Mouse (Mus musculus) adrenal gland, adult 2 months (tissue): ENCODE data around the gene Saa4. TPM values are rescaled to one million over a fixed set of nuclear protein-coding genes. Genes with fewer than 3 reads are reported as not detected.
A peak's percentile ranks its signal among the peaks of the same experiment; 100 is the strongest.
"Not testable (repeated sequence)": the region's sequence is repeated elsewhere in the genome, so short reads cannot be mapped to it uniquely, and the experiment has no call there.

Experiments used
- DNase-seq: peaks from one replicate; pipeline ENCODE4 v3.0.0; 2021
- long read RNA-seq: library from polyadenylated mRNA; stranded (forward); transcript quantifications from one replicate; pipeline ENCODE4 v2.0.0, GENCODE M21; 2021
- polyA plus RNA-seq: library from polyadenylated mRNA; depleted of rRNA; stranded (reverse); fragments of >200 nt; gene quantifications from 2 replicates; pipeline ENCODE4 v1.2.3, GENCODE M21; 2012; rRNA removed
- total RNA-seq, 2 experiments: library from RNA; stranded (reverse); gene quantifications; 2 replicates each; pipeline ENCODE4 v1.2.3; 2021

Saa4 gene
- total RNA-seq (under 1 TPM in 1 of 2 experiments, not detected in 1; 0.43 TPM), polyA plus RNA-seq (not detected in 2 replicates)
- long read RNA-seq = 0 reads

DNA sequence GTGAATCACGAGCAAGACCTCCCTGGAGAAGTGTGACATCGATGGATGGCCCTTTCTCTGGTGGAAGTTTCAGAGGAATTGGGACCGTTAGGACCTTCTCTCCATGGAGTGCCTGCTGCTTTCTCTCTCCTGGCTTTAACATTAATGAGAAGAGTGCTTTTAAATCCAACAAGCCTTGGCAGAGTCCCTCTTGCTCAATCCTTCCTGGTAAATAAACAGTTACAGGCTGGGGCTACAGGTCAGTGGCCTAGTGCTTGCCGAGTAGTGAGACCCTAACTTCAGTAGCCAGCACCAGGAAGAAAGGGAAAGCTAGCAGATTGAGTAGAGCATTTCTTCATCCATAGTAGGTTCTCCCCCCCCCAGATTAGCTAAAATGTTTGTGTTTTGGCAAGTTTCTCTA, at the start of gene Saa4:
Gene Saa4, minus strand, starts transcription at position 146 of the 400 bp plus-strand sequence.
- DNase-seq = no peak

DNA sequence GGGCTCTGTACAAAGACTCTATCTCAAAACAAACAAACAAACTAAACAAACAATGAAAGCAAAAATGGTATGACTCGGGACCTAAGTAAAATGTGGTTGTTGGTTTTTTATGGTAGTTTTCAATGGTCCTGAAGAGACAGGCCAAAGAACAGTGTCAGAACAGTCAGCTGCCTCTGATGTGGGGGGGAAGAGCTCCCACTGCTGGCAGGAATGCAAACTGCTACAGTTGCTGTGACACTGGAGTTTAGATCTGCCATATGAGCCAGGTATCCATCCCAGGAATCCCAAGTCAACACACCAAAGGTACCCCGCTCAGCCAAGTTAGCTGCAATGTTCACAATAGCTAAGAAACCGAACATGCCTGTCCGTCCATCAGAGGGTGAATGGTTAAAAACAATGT, 38.3 kb upstream of the Saa4 start:
- DNase-seq = peak; percentile 45

DNA sequence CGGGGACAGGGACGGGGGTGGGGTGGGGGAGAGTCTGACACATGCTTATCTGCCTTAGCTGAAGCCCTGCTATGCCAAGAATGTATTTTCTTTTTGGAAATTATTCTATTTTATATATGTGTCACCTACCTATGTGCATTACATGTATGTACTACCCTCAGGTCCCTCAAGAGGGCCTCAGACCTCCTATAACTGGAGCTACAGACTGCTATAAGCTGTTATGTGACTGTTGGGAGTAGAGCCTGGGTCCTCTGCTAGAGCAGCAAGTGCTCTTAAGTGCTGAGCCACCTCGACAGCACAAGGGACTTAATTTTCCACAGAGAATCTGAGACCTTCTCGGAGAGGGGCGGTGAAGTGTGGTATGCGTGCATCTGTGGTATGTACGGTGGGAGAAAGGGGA, 36.0 kb upstream of the Saa4 start:
- no peak for DNase-seq

DNA sequence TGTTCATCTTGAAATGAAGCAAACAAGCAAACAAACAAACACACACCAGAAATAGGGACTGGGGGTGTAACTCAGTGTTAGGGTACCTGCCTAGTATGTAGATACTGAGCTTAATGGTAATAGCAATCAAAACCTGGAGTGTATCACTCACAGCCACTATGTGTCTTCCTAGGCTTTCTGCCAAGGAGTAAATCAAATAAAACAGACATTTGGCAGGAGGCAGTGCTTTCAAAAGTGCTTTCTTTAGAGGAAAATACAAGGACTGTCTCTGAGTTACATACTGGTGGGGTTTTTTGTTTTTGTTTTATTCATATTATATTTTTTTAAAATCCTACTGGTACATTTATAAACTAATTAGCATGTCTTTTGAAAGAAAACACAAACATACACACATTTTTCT, 35.0 kb upstream of the Saa4 start:
- no peak for DNase-seq

DNA sequence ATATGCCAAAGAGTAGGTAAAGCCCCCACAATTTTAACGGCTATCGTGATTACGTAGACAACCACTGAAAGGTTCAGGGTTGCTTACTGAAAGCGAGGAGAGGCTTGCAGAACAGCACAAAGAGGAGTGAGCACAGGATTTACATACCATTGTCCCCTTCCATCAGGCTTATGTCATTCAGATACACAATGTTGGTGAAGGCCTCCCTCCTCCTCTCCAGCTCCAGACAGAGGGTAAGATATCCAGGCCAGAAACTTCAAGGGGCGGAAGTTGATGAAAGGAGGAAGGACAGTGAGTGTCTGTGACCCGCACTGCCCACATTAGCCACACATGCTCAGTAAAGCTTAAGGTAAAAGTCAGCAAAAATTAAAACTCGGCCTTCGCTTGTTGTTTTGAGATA, 32.3 kb upstream of the Saa4 start:
- no peak for DNase-seq

DNA sequence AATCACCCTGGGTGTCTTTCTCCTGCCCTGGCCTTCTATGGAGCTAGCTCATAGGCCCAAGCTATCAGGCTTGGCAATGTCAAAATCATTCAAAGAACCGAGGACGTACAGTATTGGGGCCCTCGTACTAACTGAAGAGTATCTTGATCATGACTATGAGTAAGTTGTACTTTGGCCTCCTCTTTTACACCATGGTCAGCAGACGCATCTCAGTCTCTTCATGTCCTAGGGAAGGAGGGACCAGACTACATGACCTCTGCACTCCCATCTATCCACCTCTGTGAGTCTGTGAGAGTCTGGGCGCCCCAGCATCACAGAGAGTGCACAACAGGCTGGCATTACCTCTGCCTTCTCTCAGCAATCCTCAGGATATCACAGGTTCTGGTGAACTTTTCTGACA, 30.2 kb upstream of the Saa4 start:
- no peak for DNase-seq

DNA sequence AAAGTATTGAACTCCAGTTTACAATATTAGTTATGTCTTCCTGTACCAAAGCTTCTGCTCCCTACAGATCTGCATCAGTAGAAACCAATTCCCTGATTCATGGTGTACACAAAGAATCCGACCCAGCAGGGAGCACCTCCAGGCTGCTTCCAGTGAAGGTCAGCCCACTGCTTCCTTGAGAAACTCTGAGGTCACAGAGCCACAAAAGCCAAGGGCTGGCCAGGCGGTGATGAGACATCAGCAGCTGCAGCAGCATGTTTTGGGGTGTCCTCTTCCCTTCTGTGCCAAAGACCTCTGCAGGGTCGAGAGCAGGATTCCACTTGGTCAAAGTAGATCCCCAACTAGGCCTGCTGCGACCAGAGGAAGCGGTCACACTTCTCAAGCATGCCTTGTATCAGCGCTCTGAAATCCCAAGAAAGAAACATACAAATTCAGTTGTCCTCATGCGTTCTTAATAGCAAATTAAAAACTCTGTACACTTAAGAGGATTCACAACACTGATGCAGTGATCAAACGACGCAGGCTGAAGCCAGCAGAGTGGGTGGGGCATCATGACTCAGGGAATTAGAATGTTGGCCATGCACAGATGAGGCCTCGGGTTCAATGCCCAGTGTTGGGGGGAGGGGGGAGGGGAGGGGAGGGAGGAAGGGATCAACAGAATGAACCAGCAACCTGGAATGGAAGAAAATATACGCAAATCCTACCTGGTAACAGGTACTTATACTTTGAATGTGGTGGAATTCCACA, 28.8 kb upstream of the Saa4 start:
- DNase-seq = peak; percentile 48

DNA sequence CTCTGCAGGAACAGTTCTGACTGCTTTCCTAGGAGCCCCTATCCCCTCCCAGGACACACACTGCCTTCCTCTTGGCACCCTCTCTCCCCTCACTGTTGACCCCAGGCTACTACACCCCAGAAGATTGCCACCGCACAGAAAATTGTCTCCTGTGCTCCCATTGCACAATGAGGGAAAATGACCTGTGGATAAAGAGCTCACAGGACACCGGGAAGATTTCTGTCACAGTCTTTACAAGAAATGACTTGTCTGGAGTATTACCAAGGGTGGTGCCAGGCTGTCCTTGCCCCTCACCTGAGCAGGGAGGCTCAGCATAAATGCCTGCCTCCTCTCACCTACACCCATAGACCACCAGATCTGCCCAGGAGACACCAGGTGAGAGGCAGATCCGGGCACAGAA, 19.1 kb upstream of the Saa4 start, which contains the start of gene Saa2:
Gene Saa2, plus strand, starts transcription at position 301 of the 400 bp plus-strand sequence.
- DNase-seq = no peak

DNA sequence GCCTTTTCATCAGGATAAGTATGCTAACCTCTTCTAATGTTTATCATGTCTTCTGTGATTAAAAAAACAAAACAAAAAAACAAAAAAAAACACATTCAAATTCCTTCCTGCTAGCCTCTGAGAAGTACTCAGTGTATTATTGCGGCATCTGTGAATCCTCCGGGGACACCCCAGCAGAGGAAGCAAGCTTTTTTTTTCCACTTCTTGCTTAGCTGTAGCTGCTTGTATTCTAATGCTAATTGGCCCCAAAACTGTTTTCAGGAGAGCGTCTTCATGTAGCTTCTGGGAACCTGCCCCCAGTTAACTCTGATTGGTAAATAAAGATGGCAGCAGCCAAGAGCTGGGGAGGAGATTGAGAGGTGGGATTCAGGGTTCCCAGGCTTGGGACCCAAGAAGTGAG, 16.1 kb upstream of the Saa4 start:
- DNase-seq = no peak

DNA sequence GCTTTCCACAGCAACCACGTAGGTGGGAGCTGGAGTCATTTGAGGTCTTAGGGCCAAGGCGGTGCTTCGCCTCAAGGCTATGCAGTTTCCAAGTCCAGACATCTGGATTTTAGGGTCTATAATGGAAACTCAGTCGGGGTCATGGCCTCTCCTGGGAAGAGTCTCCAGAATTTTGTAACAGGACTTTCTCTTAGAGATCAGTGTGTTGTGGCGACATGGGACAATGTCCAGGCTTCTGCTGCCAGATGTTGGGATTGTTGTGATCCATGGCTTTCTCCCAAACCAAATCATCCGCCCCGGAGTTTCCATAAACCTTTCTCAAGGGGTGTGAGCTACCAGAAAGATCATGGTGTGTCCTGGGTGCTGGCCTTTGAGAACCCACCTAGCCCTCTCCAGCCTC, 14.0 kb upstream of the Saa4 start:
- peak; percentile 21 for DNase-seq

DNA sequence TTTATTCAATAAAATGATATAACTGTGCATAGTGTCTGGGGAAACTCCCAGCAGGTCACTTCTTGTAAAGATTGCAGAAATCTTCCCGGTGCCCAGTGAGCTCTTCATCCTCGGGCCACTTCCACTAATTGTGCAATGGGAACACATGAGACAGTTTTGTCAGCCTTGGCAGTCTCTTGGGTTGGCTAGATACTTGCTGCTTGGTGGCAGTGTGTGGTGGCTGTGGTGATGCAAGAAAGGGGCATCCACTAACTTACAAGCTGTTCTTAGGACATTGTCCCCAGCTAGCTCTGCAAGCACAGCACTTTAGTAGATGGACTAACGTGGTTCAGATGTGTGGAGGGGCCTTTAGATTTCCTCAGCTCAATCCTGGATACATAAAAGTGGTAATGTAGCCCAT, 13.4 kb upstream of the Saa4 start:
- DNase-seq = peak; percentile 71

DNA sequence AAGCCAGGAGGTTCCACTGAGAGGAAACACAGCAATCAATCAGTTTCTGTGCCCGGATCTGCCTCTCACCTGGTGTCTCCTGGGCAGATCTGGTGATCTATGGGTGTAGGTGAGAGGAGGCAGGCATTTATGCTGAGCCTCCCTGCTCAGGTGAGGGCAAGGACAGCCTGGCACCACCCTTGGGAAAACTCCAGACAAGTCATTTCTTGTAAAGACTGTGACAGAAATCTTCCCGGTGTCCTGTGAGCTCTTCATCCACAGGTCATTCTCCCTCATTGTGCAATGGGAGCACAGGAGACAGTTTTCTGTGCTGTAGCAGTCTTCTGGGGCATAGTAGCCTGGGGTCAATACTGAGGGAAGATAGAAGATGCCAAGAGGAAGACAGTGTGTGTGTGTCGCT, 10.5 kb upstream of the Saa4 start, which contains the start of gene Saa1:
Gene Saa1, minus strand, starts transcription at position 101 of the 400 bp plus-strand sequence.
- DNase-seq = not testable (repeated sequence)

DNA sequence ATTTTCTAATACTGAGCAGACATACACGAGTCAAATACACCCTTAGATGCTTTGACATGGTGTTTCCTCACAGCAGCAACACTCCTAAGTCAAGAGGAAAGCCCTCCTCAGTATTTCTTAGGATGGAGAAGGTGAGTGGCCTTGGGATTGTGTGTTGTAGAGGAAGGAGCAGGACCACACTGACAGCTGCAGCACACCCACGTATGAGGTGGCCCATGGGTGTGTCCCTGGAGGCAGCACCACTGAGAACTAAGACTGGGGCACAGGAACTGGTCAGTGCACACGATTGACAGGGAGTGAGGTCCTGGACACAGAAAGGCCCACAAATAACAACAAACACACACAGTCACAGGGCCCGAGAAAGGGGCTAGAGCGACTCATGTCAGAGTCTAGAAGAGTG, 7.6 kb upstream of the Saa4 start:
- not testable (repeated sequence) for DNase-seq

DNA sequence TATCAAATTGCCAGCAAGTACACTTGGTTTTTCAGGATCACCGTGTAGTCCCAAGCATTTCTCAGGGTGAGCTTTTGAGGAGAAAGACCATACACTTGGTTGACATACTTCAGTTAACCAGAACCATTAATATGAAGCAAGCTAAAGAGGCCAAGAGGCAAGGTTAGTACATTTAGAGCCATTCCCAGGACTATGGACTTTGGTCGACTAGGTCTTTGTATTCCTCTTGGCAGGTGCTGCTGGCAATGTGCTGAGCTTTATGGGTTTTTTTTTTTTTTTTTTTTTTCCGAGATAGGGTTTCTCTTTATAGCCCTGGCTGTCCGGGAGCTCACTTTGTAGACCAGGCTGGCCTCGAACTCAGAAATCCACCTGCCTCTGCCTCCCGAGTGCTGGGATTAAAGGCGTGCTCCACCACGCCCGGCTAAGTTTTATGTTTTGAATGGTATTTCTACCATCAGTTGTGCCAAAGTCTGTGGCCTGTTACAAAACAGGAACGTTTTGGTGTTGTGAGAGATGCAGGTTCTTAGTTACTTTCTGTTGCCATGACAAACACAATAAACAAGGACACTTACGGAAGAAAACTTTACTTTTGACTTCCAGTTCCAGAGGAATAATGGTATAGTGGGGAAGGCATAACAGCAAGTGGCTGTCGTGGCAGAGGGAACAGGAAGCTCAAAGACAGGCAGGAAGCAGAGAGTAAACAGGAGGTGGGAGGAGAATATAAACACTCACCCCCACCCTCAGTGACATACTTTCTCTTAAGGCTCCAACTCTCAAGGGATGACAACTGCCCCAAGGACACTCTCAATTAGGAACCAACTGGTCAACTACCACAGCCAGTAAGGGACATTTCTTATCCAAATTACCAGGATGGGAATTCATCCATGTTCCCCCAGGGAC, 6.4 kb upstream of the Saa4 start:
- no peak for DNase-seq

DNA sequence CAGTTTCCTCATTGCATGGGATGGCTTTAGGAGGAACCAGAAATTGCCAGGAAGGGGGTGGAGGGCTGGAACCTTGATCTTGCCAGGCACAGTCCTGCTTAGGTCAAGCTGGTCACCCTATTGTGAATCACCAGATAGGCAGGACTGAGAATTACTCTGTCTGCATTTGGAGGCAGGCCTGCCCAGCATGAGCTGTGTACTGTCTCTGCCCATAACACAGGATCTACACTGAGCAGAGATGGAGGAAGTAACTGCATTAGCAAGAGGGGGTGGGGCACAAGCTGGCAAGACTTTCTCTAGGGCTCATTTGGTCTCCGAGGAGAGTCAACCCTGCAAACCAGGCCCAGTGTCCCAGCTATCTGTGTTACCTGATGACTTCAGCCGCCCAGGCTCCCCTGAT, 2.6 kb upstream of the Saa4 start:
- DNase-seq = peak; percentile 35

DNA sequence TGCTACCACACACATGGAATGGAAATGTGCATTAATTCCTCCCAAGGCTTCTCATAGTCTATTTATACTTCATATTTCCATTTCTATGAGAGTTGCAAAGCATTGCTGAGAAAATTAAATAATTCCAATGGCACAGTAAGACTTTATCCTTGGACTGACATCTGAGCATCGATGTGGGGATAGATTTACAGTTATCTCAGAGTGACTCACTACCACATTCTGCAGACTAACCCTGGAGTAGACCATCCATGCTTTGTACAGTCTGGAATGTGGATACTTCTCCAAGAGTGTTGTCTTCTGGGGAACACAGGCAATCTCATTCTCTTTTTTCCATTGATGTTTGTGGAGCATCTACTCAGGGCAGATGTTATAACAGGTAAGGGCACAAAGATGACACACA, 4.8 kb downstream of the Saa4 start:
- peak; percentile 30 for DNase-seq

DNA sequence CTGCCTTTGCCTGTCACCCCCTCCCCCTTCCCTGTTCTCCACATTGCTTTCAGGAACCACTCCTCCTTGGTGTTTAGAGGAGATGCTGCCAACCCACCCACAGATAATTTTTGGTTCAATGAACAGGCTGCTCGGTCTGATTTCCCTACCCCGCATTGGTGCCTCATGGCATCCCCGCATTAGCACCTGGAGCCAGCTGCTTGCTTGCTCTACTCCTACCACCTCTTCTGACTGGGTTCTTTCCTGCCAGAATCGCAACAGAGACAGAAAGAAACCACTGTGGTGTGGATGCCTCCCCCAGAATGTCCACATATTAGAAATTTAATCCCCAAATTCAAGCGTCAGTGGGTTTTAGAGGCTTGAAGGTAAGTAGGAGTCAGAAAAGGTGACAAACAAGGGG, 8.0 kb downstream of the Saa4 start:
- DNase-seq = no peak

DNA sequence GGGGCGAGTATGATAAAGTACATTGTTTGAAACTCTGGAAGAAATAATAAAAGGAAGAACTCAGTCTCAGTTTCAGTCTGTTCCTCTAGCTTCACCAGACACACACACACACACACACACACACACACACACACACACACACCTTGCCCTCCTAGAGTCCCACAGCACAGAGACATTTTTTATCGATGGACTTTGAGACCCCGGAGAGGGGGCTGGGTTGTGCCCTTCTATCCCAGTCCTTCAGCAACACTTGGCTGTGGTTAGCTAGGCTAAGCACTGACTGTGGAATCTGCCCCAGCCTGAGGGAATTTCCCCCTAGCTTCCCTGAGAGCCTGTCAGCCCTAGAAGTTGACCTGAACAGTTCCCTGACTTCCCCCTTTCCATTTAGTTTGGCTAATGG, 8.6 kb downstream of the Saa4 start:
- DNase-seq = no peak

DNA sequence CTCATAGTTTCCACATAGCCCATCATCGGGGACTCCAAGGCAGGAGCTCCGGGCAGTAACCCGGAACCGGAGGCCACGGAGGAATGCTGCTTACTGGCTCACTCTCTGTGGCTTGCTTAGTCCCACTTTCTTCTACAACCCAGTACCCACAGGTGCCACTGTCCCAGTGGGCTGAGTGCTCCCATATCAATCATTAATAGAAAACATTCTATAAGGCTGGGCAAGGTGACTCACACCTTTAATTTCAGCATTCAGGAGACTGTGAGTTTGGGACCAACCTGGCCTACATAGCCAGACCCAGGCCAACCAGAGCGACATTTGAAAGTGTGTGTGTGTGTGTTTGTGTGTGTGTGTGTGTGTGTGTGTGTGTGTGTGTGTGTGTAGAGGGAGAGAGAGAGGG, 9.0 kb downstream of the Saa4 start:
- DNase-seq = no peak

DNA sequence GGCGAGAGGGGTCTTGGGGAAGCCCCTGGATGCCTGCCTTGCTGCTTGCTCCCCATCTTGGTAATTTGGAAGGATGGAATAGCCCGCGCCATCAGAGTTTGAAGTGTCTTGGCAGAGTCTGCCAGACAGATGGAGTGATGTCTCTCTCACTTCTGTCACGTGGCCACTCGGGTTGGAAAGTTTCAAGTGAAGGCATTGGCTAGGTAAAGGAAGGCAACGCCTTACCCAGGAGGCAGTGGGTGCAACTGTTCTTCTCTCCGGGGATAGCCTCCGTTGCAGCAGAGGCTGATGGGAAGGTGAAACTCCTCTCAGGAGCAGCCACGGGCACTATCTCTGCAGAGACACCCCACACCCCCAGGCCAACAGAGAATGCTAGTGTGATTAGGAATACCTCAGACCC, 11.9 kb downstream of the Saa4 start:
- DNase-seq = no peak

DNA sequence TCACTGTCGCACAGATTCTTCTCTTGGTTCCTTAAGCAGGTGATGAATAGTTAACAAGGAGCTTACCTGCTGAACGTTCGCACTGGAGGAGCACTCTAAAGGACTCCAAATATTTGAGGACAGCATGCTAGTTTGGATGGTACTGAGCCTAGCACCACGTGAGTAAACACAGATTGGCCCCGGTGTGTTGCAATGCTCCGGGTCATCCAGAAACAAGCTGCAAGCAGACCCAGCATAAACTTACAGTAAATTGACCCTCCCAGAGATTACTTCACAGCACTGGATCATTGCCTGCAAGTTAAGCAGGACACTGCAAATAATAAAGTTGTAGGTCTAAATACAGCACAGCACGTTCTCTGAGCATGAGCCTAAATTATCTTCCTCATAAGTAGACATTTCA, 12.9 kb downstream of the Saa4 start:
- DNase-seq = peak; percentile 66

DNA sequence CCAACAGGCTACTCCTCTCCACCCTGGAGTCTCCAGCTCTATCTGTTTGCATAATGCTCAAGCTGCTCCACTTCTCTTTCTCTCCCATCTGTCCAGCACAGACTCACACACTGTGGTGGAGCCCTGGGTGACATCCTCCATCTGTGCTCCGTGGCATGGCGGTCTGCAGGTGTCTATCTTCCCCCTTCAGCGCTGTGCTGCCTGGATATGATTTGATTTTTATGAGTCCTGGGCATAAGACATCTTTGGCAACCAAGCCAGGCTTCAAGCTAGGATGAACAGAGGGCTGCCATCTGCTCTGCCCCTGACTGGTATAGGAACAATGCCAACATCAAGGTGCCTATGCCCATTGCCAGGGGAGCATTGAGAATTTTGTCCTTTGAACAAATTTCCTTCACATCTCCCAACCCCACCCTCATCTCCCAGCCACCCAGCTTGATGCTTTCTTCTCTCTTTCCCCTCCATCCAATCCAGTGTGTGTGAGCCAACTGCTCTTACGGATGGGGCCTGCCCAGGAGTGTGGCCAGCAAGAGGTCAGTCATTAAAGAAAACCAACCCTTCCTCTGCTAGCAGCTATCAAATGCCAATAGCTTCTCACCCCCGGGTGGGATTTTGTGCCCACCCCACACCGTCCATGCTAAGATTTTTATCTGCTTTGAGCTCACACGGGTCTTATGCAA, 13.7 kb downstream of the Saa4 start:
- no peak for DNase-seq

DNA sequence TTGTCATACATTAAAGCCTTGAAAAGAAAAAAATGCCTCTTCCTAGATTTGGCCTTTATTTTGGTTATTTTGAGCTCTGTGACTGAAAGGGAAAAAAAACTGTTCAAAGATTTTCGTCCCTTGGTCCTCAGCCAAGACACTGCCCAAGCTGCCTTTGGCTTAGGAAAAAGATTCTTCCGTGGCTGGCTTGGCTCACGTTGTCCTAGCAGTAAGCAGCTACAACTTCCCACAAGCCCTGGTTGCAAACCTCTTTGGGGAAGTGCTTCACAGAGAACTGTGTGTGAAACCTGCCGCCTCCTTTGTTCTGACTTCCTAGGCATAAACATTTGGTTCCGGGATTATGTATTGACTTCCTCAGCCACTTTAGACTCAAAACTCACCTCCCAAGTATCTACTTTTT, 15.5 kb downstream of the Saa4 start:
- peak; percentile 54 for DNase-seq
